Mouse (Mus musculus) natural killer cell, adult 2 months (primary cell): Measurements from ENCODE around the gene Nuak2.
"Not testable (repeated sequence)": the region's sequence is repeated elsewhere in the genome, so short reads cannot be mapped to it uniquely, and the experiment has no call there.

Source experiments
- DNase-seq, 2 experiments: peaks; one replicate each; pipeline ENCODE4 v3.0.0; 2022; ENCODE audit warnings: low spot score in 2 of 2

The Nuak2 gene

DNA sequence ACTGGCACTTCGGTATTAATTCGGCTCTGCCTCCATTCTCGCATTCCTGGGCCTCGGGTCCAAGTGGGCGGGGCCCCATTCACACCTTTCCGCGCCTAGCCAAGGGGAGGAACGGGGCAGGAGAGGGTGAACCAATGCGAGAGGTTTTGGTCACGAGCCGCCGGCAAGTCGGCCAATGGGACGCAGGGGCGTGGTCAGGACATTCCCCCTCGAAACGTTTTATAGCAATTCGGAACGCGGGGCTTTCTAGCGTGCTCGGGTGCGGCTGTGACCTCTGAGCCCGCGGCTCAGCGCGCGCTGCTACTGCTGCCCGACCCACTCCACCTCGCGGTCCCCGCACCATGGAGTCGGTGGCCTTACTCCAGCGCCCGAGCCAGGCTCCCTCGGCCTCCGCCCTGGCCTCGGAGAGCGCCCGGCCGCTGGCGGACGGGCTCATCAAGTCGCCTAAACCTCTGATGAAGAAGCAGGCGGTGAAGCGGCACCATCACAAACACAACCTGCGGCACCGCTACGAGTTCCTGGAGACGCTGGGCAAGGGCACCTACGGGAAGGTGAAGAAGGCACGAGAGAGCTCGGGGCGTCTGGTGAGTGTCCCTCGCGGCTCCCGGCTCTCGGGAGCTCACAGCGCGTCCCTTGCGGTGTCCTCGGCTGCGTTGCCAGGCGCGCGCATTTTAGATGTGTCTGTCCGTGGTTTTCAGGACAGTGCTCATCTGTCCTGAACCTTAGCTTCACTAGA is at the start of gene Nuak2:
Gene Nuak2 (plus strand): TSS at position 238 of the 736 bp plus-strand sequence.
- peak; percentile 84 to 88 for DNase-seq

DNA sequence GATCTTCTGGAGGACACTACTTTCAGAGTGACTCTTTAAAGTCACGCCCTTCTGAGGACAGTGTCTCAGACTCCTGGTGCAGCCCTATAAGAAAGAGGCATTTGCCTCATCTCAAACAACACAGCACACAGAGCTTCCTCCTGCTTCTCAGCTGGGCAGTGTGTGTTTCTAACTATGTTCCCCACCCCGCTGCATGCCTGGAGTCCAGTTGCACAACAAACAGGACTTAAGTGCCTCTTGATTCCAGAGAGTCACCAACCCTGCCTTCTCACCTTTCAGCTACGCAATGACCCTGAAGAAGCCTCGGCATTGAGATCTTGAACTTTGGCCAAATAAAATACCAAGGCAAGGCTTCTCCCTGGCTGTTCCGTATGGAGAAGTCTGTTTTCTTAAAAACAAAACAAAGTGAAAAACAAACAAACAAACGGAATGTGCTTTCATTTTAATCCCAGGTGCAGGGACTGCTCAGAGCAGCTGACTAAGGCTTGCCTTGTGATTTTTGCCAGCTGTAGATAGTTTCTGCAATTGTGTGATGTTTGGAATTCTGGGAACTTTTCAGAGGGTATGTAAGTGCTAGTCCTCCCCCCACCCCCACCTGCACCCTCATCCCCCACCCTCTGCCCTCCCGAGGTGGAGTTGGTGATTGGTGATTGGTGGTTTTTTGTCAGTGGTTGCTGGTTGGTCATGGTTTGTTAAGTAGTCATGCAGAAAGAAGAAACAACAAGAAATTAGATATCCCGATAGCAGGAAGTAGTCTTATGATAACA is 49.0 kb upstream of the Nuak2 start:
- DNase-seq = no peak

DNA sequence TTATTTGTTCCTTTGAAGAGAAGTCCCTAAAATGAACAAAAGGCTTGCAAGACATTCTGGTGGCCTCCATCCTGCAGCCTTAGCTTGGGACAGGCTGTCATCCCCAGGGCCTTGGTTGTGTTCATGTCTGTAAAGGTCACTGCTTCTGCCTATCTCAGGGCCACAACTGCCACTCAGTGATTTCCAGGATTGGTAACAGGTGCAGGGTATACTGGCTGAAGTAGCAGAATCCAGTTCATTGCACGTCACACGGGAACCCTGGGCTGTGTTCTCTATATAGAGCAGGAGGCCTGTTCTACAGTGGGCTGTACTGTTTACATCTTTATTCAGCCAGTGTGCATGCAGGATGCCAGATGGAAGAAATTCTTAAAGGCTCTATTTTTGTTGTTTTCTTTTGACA is 48.0 kb upstream of the Nuak2 start:
- no peak for DNase-seq

DNA sequence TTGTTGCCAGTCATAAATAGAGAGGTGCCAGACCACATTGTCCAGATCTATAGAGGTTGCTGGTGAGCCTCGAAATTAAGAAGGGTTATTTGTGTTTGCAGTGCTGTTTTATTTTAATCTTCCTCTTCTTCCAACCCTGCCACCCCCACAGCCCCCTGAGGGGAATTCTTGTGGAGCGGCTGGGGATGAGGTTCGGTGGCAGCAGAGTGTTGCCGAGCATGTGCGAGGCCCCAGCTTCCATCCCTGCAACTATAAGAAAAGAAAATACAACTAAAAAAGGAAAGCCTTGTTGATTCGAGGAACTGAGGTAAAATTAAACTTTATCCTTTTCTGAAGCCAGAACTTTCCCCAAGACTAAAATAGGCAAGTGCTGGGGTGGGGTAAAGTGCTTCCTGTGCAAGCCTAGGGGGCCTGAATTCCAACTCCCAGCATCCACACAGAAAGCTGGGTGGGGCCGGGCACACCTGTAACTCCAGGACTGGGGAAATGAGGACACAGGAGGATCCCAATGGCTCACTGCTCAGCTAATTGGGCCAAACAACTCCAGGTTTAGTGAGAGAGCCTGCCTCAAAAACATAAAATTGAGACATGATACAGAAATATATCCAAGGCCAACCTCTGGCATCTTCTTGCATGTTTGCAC is 47.4 kb upstream of the Nuak2 start:
- DNase-seq = no peak

DNA sequence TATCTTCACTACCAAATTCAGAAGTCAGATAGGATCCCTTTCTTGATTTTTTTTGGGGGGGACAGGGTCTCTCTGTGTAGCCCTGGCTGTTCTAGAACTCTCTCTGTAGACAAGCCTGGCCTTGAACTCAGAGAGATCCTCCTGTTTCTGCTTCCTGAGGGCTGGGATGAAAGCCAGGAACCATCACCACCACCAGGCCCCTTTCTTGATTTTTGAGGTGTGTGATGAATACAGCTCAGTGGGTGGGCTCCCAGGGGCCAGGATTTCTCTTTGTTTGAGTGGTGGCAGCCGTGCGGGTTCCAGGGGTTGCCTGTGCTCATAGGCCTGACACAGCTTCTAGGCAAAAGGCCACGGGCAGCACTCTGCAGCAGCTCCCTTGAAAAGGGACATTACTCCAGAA is 44.7 kb upstream of the Nuak2 start:
- DNase-seq = no peak

DNA sequence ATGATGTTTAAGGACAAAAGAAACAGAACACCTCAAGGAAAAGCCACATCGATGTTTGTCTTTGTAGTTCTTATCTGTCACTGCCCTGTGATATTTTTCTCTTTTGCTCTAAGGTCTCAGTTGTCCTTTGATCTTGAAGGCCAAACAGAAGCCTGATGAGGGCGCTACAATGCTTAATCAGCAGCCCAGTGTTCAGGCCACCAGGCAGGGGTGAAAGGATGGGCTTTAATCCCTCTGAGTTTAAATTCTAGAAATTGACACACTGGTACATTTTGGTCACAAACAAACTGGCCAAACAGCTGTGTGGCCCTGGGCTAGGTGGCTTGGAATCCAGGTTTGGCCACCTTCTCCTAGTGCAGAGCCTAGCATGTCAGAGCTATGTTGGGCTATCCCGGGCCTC is 39.2 kb upstream of the Nuak2 start:
- DNase-seq = no peak

DNA sequence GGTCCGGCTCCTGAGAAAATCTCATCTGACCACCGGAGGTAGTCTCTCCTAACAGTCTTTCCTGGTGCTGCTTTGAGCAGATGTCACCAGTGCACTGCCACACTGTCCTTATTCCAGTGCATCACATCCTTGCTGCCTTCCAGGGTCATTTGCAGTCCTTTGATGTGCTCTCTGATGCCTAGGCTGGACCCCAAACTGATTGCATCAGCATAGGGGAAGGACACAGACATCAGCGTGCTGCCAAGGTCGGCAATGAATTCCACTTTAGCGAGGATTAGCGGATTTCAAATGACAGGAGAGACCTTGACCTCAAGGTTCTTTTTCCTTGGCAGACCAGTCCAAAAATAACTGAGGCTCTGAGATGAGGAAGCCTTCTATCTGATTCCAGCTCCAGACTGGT is 38.8 kb upstream of the Nuak2 start:
- DNase-seq = no peak

DNA sequence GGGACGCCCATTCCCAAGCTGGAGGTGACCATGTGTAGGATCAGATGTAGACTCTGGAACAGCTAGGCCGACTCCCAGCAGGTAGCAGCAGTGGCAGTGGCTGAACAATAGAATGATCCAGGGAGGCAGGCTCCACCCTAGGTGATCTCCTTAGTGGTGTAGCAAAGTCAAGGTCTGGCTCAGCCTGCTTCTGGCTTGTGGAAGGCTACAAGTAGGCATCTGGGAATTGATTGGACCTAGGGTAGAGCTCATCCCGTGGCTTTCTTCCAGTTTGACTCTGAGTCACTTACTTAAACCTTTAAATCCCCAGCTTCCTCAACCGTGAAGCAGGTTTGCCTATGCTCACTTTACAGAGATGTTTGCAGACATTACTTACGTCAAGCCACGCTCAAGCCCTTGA is 35.3 kb upstream of the Nuak2 start:
- not testable (repeated sequence) for DNase-seq

DNA sequence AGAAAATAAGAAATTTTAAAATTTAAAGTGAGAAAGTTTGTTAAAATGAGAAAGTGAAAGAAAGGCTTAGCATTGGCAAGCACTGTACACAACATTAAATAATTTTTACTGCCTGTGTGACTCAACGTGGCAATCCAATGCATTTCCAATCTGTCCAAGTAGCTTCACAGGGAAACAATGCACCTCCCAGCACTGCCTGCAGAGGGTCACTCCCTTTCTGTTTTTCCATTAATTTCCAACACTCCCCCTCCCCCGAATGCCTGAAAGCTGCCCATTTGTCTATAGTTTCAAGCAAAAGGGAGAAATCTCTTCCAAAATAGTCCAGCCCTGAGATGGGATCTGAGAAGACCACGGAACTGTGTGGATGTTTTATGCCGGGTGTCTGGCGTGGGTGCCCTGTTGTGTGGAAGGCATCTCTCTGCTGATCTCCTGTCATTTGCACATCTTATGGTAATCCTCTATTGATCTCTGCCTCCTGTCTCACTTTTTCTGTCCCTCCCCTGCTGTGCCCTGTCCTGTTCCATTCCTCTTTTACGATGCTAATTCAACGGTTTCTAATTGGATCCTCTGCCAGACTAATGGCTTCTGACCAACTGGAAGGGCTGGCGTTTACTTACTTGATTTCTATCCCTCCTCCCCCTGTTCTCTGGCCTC is 34.3 kb upstream of the Nuak2 start:
- no peak for DNase-seq

DNA sequence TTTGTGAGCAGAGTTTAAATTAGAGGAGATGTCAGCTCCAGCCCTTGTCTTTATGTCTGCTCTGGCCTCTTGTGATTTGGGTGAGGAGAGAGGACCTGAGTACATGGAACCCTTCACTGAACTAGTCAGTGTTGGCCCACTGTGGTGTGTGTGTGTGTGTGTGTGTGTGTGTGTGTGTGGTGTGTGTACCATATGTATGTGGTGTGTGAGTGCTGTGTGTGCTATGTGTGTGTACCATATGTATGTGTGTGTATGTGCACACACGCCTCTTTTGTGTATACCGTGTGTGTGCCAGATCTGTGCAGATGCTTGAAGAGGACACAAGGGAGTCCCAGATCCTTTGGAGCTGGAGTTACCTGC is 33.8 kb upstream of the Nuak2 start:
- no peak for DNase-seq

DNA sequence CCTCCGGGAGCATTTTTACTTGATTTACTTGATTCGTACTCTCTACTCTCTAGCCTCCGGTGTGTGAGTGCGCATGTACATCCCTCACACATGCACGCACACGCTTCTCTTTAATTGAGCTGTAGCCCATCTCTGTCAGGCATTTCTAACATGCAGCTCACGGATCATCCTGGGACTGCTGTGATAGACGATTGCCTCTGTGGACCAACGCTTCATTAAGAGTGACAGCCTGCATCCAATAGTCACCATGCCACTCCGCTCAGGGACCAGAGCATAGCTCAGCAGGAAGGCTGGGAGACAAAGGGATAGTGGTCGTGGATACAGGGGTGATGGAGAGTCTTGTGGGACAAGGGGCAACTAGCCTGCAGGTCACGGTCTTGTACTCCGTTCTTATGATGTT is 32.9 kb upstream of the Nuak2 start:
- DNase-seq = no peak

DNA sequence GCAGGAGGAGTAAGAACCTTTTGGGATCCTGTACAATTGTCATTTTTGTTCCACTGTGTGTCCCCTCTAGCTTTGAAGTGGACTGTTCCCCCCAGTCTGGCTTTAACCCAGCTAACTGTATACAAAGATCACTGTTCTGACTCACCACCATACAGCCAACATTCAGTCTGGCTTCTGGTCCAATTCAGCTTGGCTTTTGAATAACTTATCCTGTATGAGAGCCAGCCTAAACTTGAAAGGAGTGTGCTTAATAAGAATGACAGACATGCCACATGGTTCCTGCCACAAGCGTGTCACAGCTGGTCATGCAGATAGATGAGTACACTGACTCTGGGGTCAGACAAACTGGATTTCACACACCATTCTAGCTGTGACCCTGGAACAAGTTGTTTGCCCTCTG is 29.2 kb upstream of the Nuak2 start:
- DNase-seq = no peak

DNA sequence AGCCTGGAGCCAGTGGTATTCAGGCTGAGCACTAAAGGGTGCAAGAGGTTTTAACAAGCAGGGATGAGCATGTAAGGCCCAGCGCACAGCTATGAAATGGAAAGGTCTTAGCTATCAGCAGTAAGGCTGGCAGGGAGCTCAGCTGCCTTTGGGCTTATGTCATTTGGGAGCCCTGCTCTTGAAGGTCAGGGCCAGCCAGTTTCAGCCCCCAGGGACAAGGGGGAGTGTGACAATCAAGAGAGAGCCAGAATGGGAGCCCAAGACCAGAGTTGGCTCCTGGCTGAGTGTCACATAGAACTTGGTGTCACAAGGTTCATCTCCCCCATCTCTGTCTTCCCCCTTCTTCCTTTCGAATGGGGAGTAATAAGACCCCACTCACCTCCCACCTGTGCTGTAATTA is 28.5 kb upstream of the Nuak2 start:
- no peak for DNase-seq

DNA sequence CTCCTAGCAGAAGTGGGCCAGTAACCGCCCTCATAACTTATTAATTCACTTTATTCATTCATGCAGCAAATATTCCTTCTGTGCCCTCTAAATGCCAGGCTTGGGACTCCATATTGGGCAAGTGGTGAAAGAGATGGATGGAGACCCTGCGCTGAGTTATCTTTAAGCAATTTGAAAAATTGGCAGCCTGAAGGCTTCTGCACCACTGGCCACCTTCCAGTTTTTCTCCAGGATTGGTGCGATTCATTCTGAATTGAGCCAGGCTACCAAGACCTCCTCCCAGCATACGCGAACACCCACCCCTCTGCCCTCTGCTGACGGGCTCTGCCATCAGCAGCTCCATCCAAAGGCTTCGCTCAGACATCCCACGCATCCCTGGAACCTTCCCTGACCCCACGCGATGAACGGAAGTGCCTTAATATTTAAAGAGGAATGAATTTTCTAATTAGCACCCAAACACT is 27.9 kb upstream of the Nuak2 start:
- no peak for DNase-seq

DNA sequence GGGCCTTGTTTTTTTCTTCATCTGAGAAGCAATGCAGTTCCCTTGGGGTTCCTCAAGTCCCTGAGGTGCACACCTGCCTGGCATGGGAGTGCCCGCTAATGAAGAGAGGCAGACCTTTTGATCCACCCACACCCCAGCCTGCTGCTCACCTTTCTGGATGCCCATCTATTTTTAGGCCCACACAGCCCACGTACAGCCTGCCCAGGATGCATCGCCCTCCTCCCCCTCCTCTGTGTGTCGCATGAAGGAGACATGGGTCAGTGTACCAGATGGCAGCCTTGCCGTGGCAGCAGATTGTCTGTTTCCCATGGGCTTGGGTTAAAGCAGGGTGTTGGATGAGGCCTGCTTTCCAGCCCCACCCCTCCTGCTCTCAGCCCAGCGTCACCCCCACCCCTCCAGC is 26.0 kb upstream of the Nuak2 start:
- peak in 1 of 2 experiments; percentile 36 for DNase-seq

DNA sequence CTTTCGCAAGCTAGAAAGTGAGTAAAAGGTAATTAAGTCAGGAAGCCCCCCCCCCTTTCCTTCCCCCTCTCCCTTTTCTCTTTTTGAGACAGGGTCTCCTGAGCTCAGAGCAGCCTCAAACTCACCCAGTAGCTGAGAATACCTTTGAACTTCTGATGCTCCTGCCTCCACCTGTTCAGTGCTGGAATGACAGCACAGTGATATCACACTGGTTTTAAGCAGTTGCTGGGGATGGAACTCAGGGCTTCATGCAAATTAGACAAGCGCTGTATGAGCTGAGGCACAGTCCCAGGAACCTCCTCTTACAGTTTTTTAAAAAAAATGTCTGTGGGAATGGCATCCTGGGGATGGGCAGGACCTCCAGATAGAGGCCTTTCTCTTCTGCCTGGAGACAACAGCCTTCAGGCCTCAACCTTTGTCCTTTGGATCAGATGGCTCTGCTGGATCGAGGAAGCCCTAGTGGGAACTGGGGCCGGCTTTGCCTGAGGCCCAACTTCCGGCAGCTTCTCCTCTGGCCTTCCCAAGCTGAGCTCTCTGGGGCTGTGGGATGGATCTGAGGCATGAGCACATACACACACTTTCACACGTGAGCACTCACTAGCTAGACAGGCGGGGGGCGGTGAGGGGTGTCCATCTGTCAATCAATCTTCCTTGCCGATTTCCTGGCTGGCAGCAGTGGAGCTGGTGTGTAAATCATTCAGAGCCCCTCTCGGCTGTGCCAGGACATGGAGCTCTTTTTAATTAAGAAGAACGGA is 24.8 kb upstream of the Nuak2 start:
- no peak for DNase-seq

DNA sequence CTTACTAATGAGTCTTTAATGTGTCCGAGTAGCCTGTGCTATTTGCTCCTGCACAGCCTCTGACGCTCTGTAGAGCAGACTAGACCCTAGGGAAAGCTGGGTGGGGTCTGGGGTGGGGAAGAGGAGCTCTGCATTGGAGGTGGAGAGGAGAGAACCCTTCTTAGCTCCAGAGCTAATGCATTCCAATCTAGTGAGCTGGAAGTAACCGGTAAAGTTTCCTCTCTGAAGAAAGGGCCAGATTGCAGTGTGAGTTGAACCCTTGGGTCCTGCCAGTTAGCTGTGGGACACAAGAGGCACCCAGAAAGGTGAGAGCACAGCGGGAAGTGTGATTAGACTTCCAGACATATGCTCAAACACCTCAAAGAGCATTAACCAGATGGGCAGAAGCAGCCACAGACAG is 24.2 kb upstream of the Nuak2 start:
- no peak for DNase-seq

DNA sequence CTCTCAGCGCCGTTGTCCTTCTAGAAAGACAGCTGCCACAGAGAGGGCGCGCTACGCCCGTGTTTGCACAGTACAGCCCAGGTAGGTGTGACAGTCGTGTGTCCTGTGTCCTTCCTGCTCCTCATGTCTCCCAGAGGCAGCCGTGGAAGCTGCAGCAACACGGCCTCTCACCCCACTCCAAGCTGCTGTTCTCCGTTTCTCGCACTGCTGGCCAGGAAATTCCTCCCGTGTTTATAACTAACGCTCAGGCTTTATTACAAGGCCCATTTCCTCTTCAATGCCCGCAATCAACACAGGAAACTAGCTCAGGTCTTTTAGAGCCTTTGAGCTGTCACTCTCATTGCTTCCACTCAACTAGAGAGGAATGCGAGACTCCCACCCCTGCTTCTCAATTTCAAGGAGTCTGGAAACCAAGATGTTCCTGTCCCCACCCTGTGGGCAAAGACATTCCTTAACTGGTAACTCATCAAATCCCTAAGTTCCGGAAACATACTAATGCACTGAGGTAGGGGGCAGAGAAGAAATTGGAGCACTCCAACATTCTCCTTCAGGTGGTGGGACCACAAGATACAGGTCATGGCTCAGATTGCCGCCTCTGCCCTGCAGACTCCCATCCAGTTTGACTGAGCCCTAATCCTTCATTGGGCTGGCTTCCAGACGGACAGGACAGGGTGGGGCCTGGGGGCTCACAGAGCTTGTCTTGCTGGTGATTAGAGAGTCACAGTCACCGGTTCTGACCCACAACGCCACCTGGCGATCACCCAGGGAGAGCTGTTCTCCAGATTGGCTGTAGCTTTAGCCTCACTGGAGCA is 23.4 kb upstream of the Nuak2 start:
- no peak for DNase-seq

DNA sequence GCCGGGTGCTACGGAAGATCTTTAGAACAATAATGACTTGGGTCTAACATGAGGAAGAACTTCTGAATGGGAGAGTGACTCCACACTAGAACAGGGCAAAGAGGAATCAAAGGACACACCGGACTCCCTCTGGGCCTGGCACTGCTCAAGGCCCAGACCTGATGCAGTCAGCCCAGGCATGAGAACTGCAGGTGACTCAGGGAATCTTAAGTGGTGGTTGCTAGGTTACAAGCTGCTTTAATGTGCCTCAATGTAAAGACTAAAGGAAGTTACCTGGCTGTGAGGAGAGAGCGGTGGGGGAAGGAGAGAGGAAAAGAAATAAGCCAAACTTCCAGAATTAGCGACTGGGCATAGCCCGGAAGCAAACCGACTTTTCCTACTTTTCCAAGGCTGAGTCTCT is 20.4 kb upstream of the Nuak2 start:
- DNase-seq = no peak

DNA sequence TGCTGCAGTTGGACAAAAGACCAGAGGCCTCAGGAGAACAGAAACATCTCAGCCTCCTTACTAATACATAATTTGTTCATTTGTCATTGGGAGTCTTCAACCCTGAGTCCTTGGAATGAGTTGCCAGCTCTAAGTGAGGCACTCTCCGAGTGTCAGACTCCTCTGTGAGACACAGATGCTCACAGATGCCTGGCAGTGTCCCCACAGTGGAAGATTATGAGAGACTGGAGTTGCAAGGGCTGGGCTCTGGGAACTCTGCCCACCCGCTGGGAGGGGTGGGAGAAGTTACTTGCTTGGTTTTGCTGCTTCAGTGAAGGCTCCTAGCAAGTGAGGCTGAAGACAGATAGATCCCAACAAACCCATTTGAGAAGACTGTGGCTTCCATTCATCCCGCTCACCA is 19.9 kb upstream of the Nuak2 start:
- DNase-seq = no peak

DNA sequence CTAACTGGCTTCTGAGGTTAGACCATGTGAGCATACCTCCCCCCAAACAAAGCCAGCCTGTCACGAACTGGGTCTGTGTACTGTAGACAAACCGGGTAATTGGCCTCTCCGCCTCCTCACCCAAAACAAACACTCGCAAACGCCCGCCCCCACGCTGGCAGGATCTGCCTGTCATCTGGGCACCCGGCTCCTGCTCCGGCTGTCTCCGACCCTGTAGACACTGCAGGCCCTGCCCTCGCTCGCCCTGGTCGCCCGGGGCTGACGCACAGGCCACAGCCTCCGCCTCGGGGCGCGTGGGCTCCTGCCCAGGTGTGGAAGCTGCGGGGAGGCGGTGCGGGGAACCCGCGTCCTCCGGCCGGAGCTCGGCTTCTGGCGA is 17.5 kb upstream of the Nuak2 start, which contains the start of gene Klhdc8a:
Gene Klhdc8a (plus strand): TSS at position 202 of the 376 bp plus-strand sequence.
- peak in 1 of 2 experiments; percentile 31 for DNase-seq
